9 mouse cellular contexts compared by ENCODE assay signal in the genomic region with DNA sequence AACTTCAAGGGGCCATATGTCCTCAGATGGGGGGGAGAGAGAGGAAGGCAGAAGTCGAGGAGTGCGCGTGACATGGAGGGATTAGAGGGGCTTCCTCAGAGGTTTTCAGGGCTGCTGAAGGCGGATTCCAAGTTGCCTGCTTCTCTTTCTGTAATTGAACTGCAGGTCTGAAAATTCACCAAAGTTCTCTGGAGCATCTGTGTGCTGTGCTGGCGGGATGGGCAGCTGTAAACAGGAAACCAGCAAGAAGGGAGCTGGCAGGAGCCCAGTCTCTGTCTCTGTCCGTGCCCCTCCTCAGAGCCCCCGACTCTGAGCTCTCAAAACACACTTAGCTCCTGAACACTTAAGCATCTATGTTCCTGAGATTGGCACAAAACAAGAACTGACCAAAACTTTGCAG. TPM values are rescaled to one million over a fixed set of nuclear protein-coding genes. Genes with fewer than 3 reads are reported as not detected.
DNase-seq lines count a peak whose midpoint lies in the region; ATAC-seq and TF ChIP-seq lines count a peak whose summit lies in the region.
"Had no signal": no experiment of that assay in that cellular context is flagged by ENCODE, and none has a peak within 500 bp of the region (broad histone marks: within the 10 kb centered on the region; RNA-seq: fewer than 3 reads in every experiment).

No protein-coding gene starts in this region.

- no peak for TF ChIP-seq CTCF in hindbrain, postnatal 0 days (IDR thresholded peaks at IDR 0.05; ENCODE audit: low read depth)

- peak overlapping the region; percentile 100 for H3K27ac ChIP-seq in embryonic facial prominence, embryonic 13.5 days
- H3K27ac ChIP-seq in hindbrain, postnatal 0 days: 0 out of 2 replicates have a peak overlapping the region, but pooled peaks have one; percentile 94
- peak overlapping the region; percentile 99 for H3K27ac ChIP-seq in neural tube, embryonic 15.5 days (replicated peaks)

- peak; percentile 39 for DNase-seq in kidney, postnatal 10 days
- no peak for DNase-seq in kidney, postnatal 25 days
- DNase-seq in hindbrain, postnatal 0 days (ENCODE audit: low spot score): no peak
- DNase-seq in spleen, postnatal 36 days (ENCODE audit: low spot score in 2 of 2): no peak
- DNase-seq in layer of hippocampus, postnatal 10 days (ENCODE audit: low spot score in 2 of 2): no peak
- DNase-seq in spleen, postnatal 14 days (ENCODE audit: low spot score in 2 of 2): no peak
- DNase-seq: adrenal gland, adult 2 months had no signal

- H3K36me3 ChIP-seq in embryonic facial prominence, embryonic 13.5 days: no peaks in the 10 kb centered on the region
- no peaks in the 10 kb centered on the region for H3K36me3 ChIP-seq in hindbrain, postnatal 0 days (ENCODE audit: insufficient read depth, low read length)
- H3K36me3 ChIP-seq in neural tube, embryonic 15.5 days: no peaks in the 10 kb centered on the region

- H3K4me2 ChIP-seq in embryonic facial prominence, embryonic 13.5 days: peak overlapping the region; percentile 92
- peak overlapping the region; percentile 100; the same call in 1 of the 2 replicates for H3K4me2 ChIP-seq in hindbrain, postnatal 0 days (ENCODE audit: low read depth, low read length)
- peak overlapping the region; percentile 100 for H3K4me2 ChIP-seq in neural tube, embryonic 15.5 days

- H3K27me3 ChIP-seq in embryonic facial prominence, embryonic 13.5 days: no peaks in the 10 kb centered on the region
- no peaks in the 10 kb centered on the region for H3K27me3 ChIP-seq in hindbrain, postnatal 0 days (ENCODE audit: insufficient read depth, low read length)
- no peaks in the 10 kb centered on the region for H3K27me3 ChIP-seq in neural tube, embryonic 15.5 days (replicated peaks)

- 0 out of 2 replicates have a peak overlapping the region, but pooled peaks have one; percentile 2 for H3K4me3 ChIP-seq in embryonic facial prominence, embryonic 13.5 days
- no peak overlapping the region for H3K4me3 ChIP-seq in hindbrain, postnatal 0 days (ENCODE audit: low read length)
- H3K4me3 ChIP-seq in neural tube, embryonic 15.5 days (replicated peaks): no peak overlapping the region

- H3K4me1 ChIP-seq in embryonic facial prominence, embryonic 13.5 days: peaks cover 64% of the 10 kb centered on the region
- peaks cover 30% of the 10 kb centered on the region for H3K4me1 ChIP-seq in hindbrain, postnatal 0 days (ENCODE audit: insufficient read depth, low read length)
- H3K4me1 ChIP-seq in neural tube, embryonic 15.5 days: peaks cover 55% of the 10 kb centered on the region

- no peak for ATAC-seq in embryonic facial prominence, embryonic 13.5 days (ENCODE audit: insufficient number of reproducible peaks, insufficient read depth, low FRiP score, low TSS enrichment, low read depth)
- ATAC-seq in hindbrain, postnatal 0 days: no peak
- no peak for ATAC-seq in neural tube, embryonic 15.5 days (ENCODE audit: low FRiP score)

- peak overlapping the region; percentile 73 for H3K9ac ChIP-seq in embryonic facial prominence, embryonic 13.5 days
- H3K9ac ChIP-seq in hindbrain, postnatal 0 days (replicated peaks; ENCODE audit: low read length): no peak overlapping the region
- 0 out of 2 replicates have a peak overlapping the region, but pooled peaks have one; percentile 63 for H3K9ac ChIP-seq in neural tube, embryonic 15.5 days (replicated peaks)

- no peaks in the 10 kb centered on the region for H3K9me3 ChIP-seq in embryonic facial prominence, embryonic 13.5 days
- H3K9me3 ChIP-seq in hindbrain, postnatal 0 days (ENCODE audit: low read length): no peaks in the 10 kb centered on the region
- H3K9me3 ChIP-seq in neural tube, embryonic 15.5 days (replicated peaks): no peaks in the 10 kb centered on the region

- 3% methylated on average over 7 of the region's 7 CpGs for WGBS in embryonic facial prominence, embryonic 13.5 days
- 9% methylated on average over 7 of the region's 7 CpGs for WGBS in hindbrain, postnatal 0 days
- 16% methylated on average over 7 of the region's 7 CpGs for WGBS in neural tube, embryonic 15.5 days

RNA-seq across cellular contexts. Expression of a gene that starts 36.5 kb away (rescaled TPM):
- 2.1 and 3.0 TPM in 2 replicates for polyA plus RNA-seq in embryonic facial prominence, embryonic 13.5 days (2015; fragmentation: Nextera tagmentation; extraction: Ambion mirVana)
- total RNA-seq in hindbrain, postnatal 0 days (2014; rRNA removed): 11.1 and 12.2 TPM in 2 replicates
- 2.0 and 2.7 TPM in 2 replicates for polyA plus RNA-seq in hindbrain, postnatal 0 days (2015; fragmentation: Nextera tagmentation; extraction: Ambion mirVana)
- polyA plus RNA-seq in neural tube, embryonic 15.5 days (2015; fragmentation: Nextera tagmentation; extraction: Ambion mirVana): 2.4 and 3.1 TPM in 2 replicates
- total RNA-seq in layer of hippocampus, postnatal 10 days (2021): 10 to 100 TPM; 19.4 to 21.1 TPM
